Mouse (Mus musculus) testis, adult 2 months (tissue): ENCODE data around the gene Cabp2. TPM values are rescaled to one million over a fixed set of nuclear protein-coding genes. Genes with fewer than 3 reads are reported as not detected.
A peak's percentile ranks its signal among the peaks of the same experiment; 100 is the strongest.
"Not testable (repeated sequence)": the region's sequence is repeated elsewhere in the genome, so short reads cannot be mapped to it uniquely, and the experiment has no call there.

Experiments used
- H3K27ac ChIP-seq: fragments of 200-500 bp; 2 replicates; pipeline ENCODE4 v1.5.1; 2012; ENCODE audit warnings: low read depth, low read length; ENCODE audit not compliant: control insufficient read depth, insufficient read depth
- H3K27me3 ChIP-seq: fragments of 200-500 bp; 2 replicates; pipeline ENCODE4 v1.6.1; 2012; ENCODE audit warnings: mild to moderate bottlenecking, low read length, moderate library complexity; ENCODE audit not compliant: control insufficient read depth, insufficient read depth
- H3K36me3 ChIP-seq: fragments of 200-500 bp; 2 replicates; pipeline ENCODE4 v1.6.1; 2012; ENCODE audit warnings: mild to moderate bottlenecking, low read length; ENCODE audit not compliant: control insufficient read depth, insufficient read depth
- H3K4me1 ChIP-seq: fragments of 200-500 bp; 2 replicates; pipeline ENCODE4 v1.6.1; 2012; ENCODE audit warnings: low read length; ENCODE audit not compliant: control insufficient read depth, insufficient read depth
- H3K4me3 ChIP-seq: fragments of 200-500 bp; 2 replicates; pipeline ENCODE4 v1.5.1; 2012; ENCODE audit warnings: low read depth, mild to moderate bottlenecking, low read length, moderate library complexity, mixed read lengths; ENCODE audit not compliant: control insufficient read depth
- CTCF ChIP-seq: fragments of 200-500 bp; IDR thresholded peaks from 2 replicates; pipeline ENCODE4 v1.5.1; 2012; ENCODE audit warnings: low read depth, mild to moderate bottlenecking, inconsistent platforms, low read length, moderate library complexity; ENCODE audit not compliant: control insufficient read depth, insufficient read depth, insufficient replicate concordance
- POLR2A ChIP-seq: fragments of 200-500 bp; IDR thresholded peaks from 2 replicates; pipeline ENCODE4 v1.6.1; 2012; ENCODE audit warnings: low read depth, mild to moderate bottlenecking, inconsistent platforms, low read length, moderate library complexity; ENCODE audit not compliant: control insufficient read depth
- polyA plus RNA-seq: library from polyadenylated mRNA; depleted of rRNA; stranded (reverse); fragments of >200 nt; gene quantifications from 2 replicates; pipeline ENCODE4 v1.2.3, GENCODE M21; 2012; rRNA removed

Gene Cabp2
- polyA plus RNA-seq, 1 experiment = not detected

DNA sequence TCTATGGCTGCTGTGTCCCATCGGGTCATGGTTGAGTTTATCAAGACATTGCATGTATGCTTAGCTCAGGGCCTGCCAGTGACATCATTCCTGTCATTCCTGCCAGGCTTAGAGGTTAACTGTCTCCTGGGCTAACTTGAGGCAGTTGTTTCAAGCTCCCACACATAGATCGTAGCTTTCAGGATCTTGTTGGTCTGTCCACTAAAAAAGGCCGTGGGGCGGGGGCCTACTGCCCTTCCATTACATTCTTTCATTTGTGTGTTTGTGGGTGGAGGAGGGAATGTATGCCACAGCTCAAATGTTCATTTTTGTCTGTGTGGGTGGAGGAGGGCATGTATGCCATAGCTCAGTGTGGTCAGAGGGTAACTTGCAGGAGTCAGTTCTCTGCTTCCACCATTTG is 48.7 kb downstream of the Cabp2 start:
- TF ChIP-seq CTCF (no peak), POLR2A (no peak)
- Histone ChIP-seq H3K4me3 (no peak overlapping the region), H3K36me3 (no peaks in the 10 kb centered on the region; the same call in 1 of the 2 replicates)

GRCm38 (mm10) chr19:4131075-4131474 is 49.7 kb downstream of the Cabp2 start:
- TF ChIP-seq CTCF (no peak), POLR2A (no peak)
- Histone ChIP-seq H3K36me3 (no peaks in the 10 kb centered on the region; the same call in 1 of the 2 replicates), H3K27ac (no peak overlapping the region), H3K27me3 (no peaks in the 10 kb centered on the region), H3K4me3 (no peak overlapping the region), H3K4me1 (peaks cover 8% of the 10 kb centered on the region)

More for the DNA sequence above, 48.7 kb downstream of the Cabp2 start:
- Histone ChIP-seq H3K27ac (no peak overlapping the region), H3K4me1 (peaks cover 12% of the 10 kb centered on the region), H3K27me3 (no peaks in the 10 kb centered on the region)

DNA sequence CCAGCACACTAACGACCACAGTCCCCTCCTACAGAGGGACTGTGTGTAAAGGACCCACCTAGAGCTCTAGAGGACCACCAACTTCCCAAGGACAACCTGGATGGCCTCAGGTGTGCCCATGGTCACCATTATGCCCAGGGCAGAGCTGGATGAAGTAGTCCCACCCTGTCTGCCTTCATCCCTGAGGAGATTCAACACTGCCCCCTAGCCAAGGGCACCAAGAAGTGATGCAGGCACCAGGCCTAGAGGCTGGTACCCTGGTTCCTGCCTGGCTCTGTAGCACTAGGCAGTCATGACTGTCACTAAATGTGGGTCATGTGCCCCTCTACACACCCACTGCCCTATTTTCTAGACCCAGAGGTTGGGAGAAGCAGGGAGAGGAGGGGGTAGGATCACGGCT is 50.4 kb downstream of the Cabp2 start:
- TF ChIP-seq CTCF (peak; percentile 9; the same call in 1 of the 2 replicates), POLR2A (no peak)
- H3K4me1 ChIP-seq = peaks cover 3% of the 10 kb centered on the region
- no peak overlapping the region for H3K27ac ChIP-seq
- H3K36me3 ChIP-seq = no peaks in the 10 kb centered on the region; the same call in 1 of the 2 replicates
- no peaks in the 10 kb centered on the region for H3K27me3 ChIP-seq
- no peak overlapping the region for H3K4me3 ChIP-seq

GRCm38 (mm10) chr19:4134354-4134753 is 53.0 kb downstream of the Cabp2 start:
- Histone ChIP-seq H3K4me3 (no peak overlapping the region), H3K27ac (no peak overlapping the region), H3K36me3 (no peaks in the 10 kb centered on the region; the same call in 1 of the 2 replicates), H3K27me3 (no peaks in the 10 kb centered on the region), H3K4me1 (no peaks in the 10 kb centered on the region)
- TF ChIP-seq CTCF = no peak
- TF ChIP-seq POLR2A = no peak

DNA sequence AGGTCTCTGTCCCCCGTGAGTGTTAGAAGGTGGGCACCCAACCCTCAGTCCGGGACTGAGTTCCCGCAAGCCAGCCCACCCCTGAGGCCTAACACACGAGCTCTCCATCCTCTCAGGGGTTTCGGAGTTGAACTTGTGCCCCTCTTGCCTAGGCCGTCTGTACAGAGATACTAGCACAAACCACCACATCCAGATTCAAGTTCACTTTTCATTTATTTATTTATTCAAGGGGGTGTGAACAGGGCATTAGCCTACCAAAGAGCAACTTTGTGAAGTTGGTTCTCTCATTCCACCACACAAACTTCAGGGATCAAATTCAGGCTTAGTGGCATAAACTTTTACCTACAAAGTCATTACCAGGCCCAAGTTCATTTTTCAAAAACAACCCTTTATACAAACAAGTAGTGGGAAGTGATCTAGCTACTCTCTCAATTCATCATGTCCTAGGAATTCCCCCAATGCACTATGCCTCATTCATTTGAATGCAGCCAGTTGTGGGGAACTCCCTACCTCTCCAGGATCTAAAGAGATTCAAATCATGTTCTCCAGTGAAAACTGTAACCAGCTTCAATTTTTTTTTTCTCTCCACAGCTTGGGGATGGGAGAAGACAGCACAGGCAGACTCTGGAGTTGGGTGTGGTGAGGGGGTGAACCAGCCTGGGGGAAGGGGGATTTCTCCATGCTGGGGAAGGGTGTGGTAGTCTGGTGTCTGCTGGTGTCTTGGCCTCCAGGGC is 54.0 kb downstream of the Cabp2 start:
- not testable (repeated sequence) for H3K36me3 ChIP-seq, H3K27me3 ChIP-seq, H3K4me3 ChIP-seq, H3K27ac ChIP-seq, H3K4me1 ChIP-seq

DNA sequence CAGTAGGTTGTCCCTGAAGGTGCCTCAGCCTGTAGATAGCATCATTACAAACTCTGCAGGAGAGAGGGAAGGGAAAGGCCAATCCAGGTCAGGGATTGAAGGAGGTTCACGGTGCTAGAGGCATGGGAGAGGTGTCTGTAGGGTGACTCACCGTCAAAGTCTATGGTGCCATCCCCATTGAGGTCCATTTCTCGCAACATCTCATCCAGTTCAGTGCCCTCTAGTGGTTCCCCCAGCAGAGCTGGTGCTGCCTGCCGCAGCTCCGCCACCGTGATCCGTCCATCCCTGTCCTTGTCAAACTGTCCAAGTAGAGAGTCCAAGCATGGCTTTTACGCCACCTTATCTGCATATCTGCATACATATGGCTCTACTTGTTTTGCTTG is 54.6 kb downstream of the Cabp2 start:
- H3K36me3 ChIP-seq, H3K4me1 ChIP-seq, H3K4me3 ChIP-seq, H3K27ac ChIP-seq, H3K27me3 ChIP-seq: not testable (repeated sequence)
- peak; percentile 15; the same call in 1 of the 2 replicates for TF ChIP-seq CTCF

- TF ChIP-seq POLR2A (no peak), CTCF (no peak)
- Histone ChIP-seq H3K27me3 (no peaks in the 10 kb centered on the region), H3K36me3 (no peaks in the 10 kb centered on the region)
Observed at GRCm38 (mm10) chr19:4136463-4136862, 55.1 kb downstream of the Cabp2 start.

More at GRCm38 (mm10) chr19:4136463-4136862, 55.1 kb downstream of the Cabp2 start:
- Histone ChIP-seq H3K4me3 (no peak overlapping the region), H3K27ac (no peak overlapping the region), H3K4me1 (no peaks in the 10 kb centered on the region)

Other genes with a start within 250 kb of the Cabp2 start
- gene Chka, start 229.8 kb upstream of the Cabp2 start, polyA plus RNA-seq = 85.7 and 90.2 TPM in 2 replicates
- gene Tcirg1, start 174.4 kb upstream of the Cabp2 start, polyA plus RNA-seq = 11.2 and 11.4 TPM in 2 replicates
- 69.9 and 91.3 TPM in 2 replicates for gene Ndufs8, start 168.8 kb upstream of the Cabp2 start, polyA plus RNA-seq
- gene Aldh3b1, start 151.8 kb upstream of the Cabp2 start, polyA plus RNA-seq = 48.2 and 52.4 TPM in 2 replicates
- gene Unc93b1, start 146.4 kb upstream of the Cabp2 start, polyA plus RNA-seq = 6.6 and 8.0 TPM in 2 replicates
- 2.9 and 3.2 TPM in 2 replicates for gene Aldh3b3, start 122.9 kb upstream of the Cabp2 start, polyA plus RNA-seq
- gene Aldh3b2, start 109.2 kb upstream of the Cabp2 start, polyA plus RNA-seq = 48.5 and 48.6 TPM in 2 replicates
- 14.7 and 14.9 TPM in 2 replicates for gene Acy3, start 95.0 kb upstream of the Cabp2 start, polyA plus RNA-seq
- gene Tbx10, start 88.8 kb upstream of the Cabp2 start, polyA plus RNA-seq = 0.41 and 0.56 TPM in 2 replicates
- gene Nudt8, start 81.0 kb upstream of the Cabp2 start, polyA plus RNA-seq = 0.99 and 2.4 TPM in 2 replicates
- gene Gm49405, start 81.0 kb upstream of the Cabp2 start, polyA plus RNA-seq = 0.48 TPM in 2 replicates
- gene Doc2g, start 78.3 kb upstream of the Cabp2 start, polyA plus RNA-seq = 1.3 and 2.0 TPM in 2 replicates
- 145 and 173 TPM in 2 replicates for gene Ndufv1, start 68.8 kb upstream of the Cabp2 start, polyA plus RNA-seq
- 88.6 and 94.9 TPM in 2 replicates for gene Gstp1, start 43.6 kb upstream of the Cabp2 start, polyA plus RNA-seq
- 1.5 TPM in 2 replicates for gene Gstp2, start 35.6 kb upstream of the Cabp2 start, polyA plus RNA-seq
- gene Gstp3, start 22.0 kb upstream of the Cabp2 start, polyA plus RNA-seq = not detected in 2 replicates
- gene Cdk2ap2, start 15.6 kb downstream of the Cabp2 start, polyA plus RNA-seq = 31.5 and 31.7 TPM in 2 replicates
- gene Pitpnm1, start 18.4 kb downstream of the Cabp2 start, polyA plus RNA-seq = 31.9 and 42.8 TPM in 2 replicates
- gene Aip, start 44.3 kb downstream of the Cabp2 start, polyA plus RNA-seq = 21.0 and 23.5 TPM in 2 replicates
- gene Gpr152, start 58.2 kb downstream of the Cabp2 start, polyA plus RNA-seq = 0.02 TPM in 1 of 2 replicates, not detected in the other
- 0.16 and 0.29 TPM in 2 replicates for gene Cabp4, start 62.5 kb downstream of the Cabp2 start, polyA plus RNA-seq
- 87.3 and 97.2 TPM in 2 replicates for gene Coro1b, start 67.0 kb downstream of the Cabp2 start, polyA plus RNA-seq
- 0.65 and 1.0 TPM in 2 replicates for gene Ptprcap, start 72.0 kb downstream of the Cabp2 start, polyA plus RNA-seq
- gene Rps6kb2, start 81.8 kb downstream of the Cabp2 start, polyA plus RNA-seq = 10.9 and 11.1 TPM in 2 replicates
- 2.5 and 2.7 TPM in 2 replicates for gene Carns1, start 93.9 kb downstream of the Cabp2 start, polyA plus RNA-seq
- gene Tbc1d10c, start 109.7 kb downstream of the Cabp2 start, polyA plus RNA-seq = 0.98 and 1.3 TPM in 2 replicates
- 48.8 and 49.8 TPM in 2 replicates for gene Ppp1ca, start 110.5 kb downstream of the Cabp2 start, polyA plus RNA-seq
- 9.0 and 9.2 TPM in 2 replicates for gene Rad9a, start 120.1 kb downstream of the Cabp2 start, polyA plus RNA-seq
- 2.0 and 3.1 TPM in 2 replicates for gene Clcf1, start 132.7 kb downstream of the Cabp2 start, polyA plus RNA-seq
- gene AC109138.7, start 132.8 kb downstream of the Cabp2 start, polyA plus RNA-seq = 1.2 and 3.0 TPM in 2 replicates
- 16.3 and 19.4 TPM in 2 replicates for gene Pold4, start 150.3 kb downstream of the Cabp2 start, polyA plus RNA-seq
- 6.3 and 7.1 TPM in 2 replicates for gene Ssh3, start 187.6 kb downstream of the Cabp2 start, polyA plus RNA-seq
- gene Ankrd13d, start 201.6 kb downstream of the Cabp2 start, polyA plus RNA-seq = 4.3 and 6.1 TPM in 2 replicates
- gene Grk2, start 224.6 kb downstream of the Cabp2 start, polyA plus RNA-seq = 10.7 and 12.0 TPM in 2 replicates